Mouse (Mus musculus) bone marrow macrophage, adult 2 months (primary cell): ENCODE measurements around the gene Myh6. TPM values are rescaled to one million over a fixed set of nuclear protein-coding genes. Genes with fewer than 3 reads are reported as not detected.

ENCODE experiments used
- H3K27ac ChIP-seq: 2 replicates; pipeline ENCODE4 v1.5.1; 2012; ENCODE audit warnings: low read depth, low read length; ENCODE audit not compliant: insufficient read depth
- H3K4me1 ChIP-seq: 2 replicates; pipeline ENCODE4 v1.6.1; 2012; ENCODE audit warnings: low read length; ENCODE audit not compliant: control insufficient read depth, insufficient read depth
- H3K4me3 ChIP-seq: 2 replicates; pipeline ENCODE4 v1.5.1; 2012; ENCODE audit warnings: mild to moderate bottlenecking, low read length, moderate library complexity; ENCODE audit not compliant: insufficient read depth
- CTCF ChIP-seq: IDR thresholded peaks from 2 replicates; pipeline ENCODE4 v1.5.1; 2012; ENCODE audit warnings: low read depth, mild to moderate bottlenecking, low read length, moderate library complexity
- POLR2A ChIP-seq: IDR thresholded peaks from 2 replicates; pipeline ENCODE4 v1.6.1; 2012; ENCODE audit warnings: mild to moderate bottlenecking, low read depth, low read length, borderline replicate concordance
- polyA plus RNA-seq: library from polyadenylated mRNA; stranded (reverse); fragments of >200 nt; gene quantifications from 2 replicates; pipeline ENCODE4 v1.2.4, GENCODE M21; 2012; ENCODE audit not compliant: missing spikeins, insufficient read depth, insufficient read length

The Myh6 gene
- polyA plus RNA-seq, 1 experiment, result not detected

DNA sequence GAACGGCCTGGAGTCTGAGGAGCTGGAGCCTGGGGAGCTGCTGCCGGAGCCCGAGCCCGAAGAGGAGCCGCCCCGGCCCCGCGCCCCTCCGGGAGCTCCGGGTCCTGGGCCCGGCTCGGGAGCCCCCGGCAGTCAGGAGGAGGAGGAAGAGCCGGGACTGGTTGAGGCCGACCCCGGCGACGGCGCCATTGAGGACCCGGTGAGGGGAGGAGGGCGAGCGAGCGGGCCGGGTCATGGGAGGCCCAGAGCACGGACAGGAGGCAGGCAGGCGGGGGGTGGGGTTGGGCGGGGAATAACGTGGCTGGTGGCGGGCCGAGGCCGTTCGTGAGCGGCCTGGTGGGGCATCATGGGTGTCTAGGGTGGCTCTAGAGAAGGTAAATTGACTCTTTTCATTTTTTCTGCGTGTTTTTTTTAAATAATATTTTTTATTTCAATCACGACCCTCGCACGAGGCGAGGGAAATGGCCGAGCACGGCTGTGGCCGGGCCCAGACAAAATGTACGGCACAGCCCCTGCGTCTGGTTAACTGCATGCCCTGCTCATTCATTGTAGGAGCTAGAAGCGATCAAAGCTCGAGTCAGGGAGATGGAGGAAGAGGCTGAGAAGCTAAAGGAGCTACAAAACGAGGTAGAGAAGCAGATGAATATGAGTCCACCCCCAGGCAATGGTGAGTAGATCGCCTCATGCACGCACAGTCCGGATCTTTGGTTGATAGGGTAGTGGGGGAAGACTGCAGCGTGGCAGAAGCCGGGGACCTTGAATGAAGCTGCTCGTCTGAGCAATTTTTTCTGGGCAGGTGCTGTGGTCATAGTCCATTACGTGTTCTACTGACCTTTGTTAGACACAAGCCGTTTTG, 72.2 kb downstream of the Myh6 start:
- Histone ChIP-seq H3K4me3 (peak overlapping the region; percentile 81), H3K27ac (peak overlapping the region; percentile 54), H3K4me1 (peaks cover 7% of the 10 kb centered on the region)
- no peak for TF ChIP-seq CTCF
- TF ChIP-seq POLR2A, result no peak

DNA sequence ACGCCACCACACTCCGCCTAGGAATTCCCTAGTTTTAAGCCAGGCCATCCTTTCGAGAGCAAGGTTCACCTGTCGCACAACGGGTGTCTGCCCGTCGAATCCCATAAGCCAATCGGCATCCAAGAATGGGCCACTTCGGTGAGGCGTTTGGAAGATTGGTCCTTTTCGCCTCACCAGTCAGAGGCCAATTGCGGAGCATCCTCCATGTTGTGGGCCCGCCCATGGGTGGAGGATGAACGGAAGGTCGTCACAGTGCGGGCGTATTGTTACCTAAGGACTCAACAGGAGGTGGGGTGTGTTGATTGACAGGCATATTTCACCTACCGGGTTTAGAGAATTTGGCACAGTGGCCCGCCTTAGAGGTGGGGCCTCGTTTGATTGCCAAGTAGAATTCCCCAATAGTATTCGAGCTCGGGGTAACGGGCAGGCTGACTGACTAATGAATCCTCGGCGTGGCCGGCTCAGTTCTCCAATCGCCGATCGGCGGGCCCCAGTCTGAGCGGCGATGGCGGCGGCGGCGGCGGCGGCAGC, 73.0 kb downstream of the Myh6 start:
- TF ChIP-seq CTCF (no peak), POLR2A (no peak)
- Histone ChIP-seq H3K4me1 (peaks cover 7% of the 10 kb centered on the region), H3K4me3 (peak overlapping the region; percentile 74), H3K27ac (peak overlapping the region; percentile 42)

DNA sequence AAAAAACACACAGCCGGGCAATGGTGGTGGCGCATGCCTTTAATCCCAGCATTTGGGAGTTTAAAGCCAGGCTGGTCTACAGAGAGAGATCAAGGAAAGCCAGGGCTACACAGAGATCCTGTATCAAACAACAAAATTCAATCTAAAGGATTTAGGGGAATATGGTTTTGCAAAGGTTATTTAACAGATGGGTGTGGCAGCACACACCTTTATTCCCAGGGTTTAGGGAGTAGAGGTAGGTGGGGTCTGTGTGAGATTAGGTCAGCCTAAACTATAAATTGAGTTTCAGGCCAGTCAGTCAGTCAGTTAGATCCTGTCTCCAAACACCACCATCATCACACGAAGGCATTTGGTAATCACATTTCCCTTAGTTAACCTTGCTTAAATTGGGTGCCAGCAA, 74.5 kb downstream of the Myh6 start, which contains the start of gene Pabpn1:
Pabpn1 (plus strand) TSS at position 301 of the 400 bp plus-strand sequence.
- TF ChIP-seq CTCF (no peak), POLR2A (no peak)
- H3K27ac ChIP-seq, result peak within 1 kb of the TSS; percentile 42; the same call in 1 of the 2 replicates
- peak within 1 kb of the TSS; percentile 74 for H3K4me3 ChIP-seq
- H3K4me1 ChIP-seq, result peaks cover 7% of the 10 kb centered on the region

Other genes with a start within 250 kb of the Myh6 start
- 35.7 and 42.6 TPM in 2 replicates for gene Slc7a8, start 185.0 kb downstream of the Myh6 start, polyA plus RNA-seq
- gene Rnf212b, start 152.8 kb downstream of the Myh6 start, polyA plus RNA-seq, result not detected in 2 replicates
- 5.2 and 6.5 TPM in 2 replicates for gene Homez, start 96.0 kb downstream of the Myh6 start, polyA plus RNA-seq
- 11.3 and 13.9 TPM in 2 replicates for gene Ppp1r3e, start 89.4 kb downstream of the Myh6 start, polyA plus RNA-seq
- gene Bcl2l2, start 83.5 kb downstream of the Myh6 start, polyA plus RNA-seq, result 25.9 and 29.2 TPM in 2 replicates
- gene Gm20521, start 83.5 kb downstream of the Myh6 start, polyA plus RNA-seq, result not detected in 2 replicates
- gene Pabpn1, start 74.4 kb downstream of the Myh6 start, polyA plus RNA-seq, result 144 and 176 TPM in 2 replicates
- 0.32 and 1.8 TPM in 2 replicates for gene Slc22a17, start 53.8 kb downstream of the Myh6 start, polyA plus RNA-seq
- gene Efs, start 40.8 kb downstream of the Myh6 start, polyA plus RNA-seq, result not detected in 2 replicates
- gene Il25, start 34.2 kb downstream of the Myh6 start, polyA plus RNA-seq, result not detected in 2 replicates
- not detected in 2 replicates for gene Cmtm5, start 30.7 kb downstream of the Myh6 start, polyA plus RNA-seq
- not detected in 2 replicates for gene Gm17428, start 10.0 kb upstream of the Myh6 start, polyA plus RNA-seq
- gene Myh7, start 27.7 kb upstream of the Myh6 start, polyA plus RNA-seq, result not detected in 2 replicates
- 38.3 and 44.2 TPM in 2 replicates for gene Ngdn, start 48.5 kb upstream of the Myh6 start, polyA plus RNA-seq
- gene Zfhx2, start 125.4 kb upstream of the Myh6 start, polyA plus RNA-seq, result 7.1 and 7.6 TPM in 2 replicates
- gene Thtpa, start 127.9 kb upstream of the Myh6 start, polyA plus RNA-seq, result 10.6 and 12.3 TPM in 2 replicates
- 43.0 and 51.9 TPM in 2 replicates for gene Ap1g2, start 139.7 kb upstream of the Myh6 start, polyA plus RNA-seq
- not detected in 2 replicates for gene Jph4, start 150.0 kb upstream of the Myh6 start, polyA plus RNA-seq